Mouse (Mus musculus) gastrocnemius, postnatal 36 days (tissue): ENCODE measurements around the gene Snx10. TPM values are rescaled to one million over a fixed set of nuclear protein-coding genes. Genes with fewer than 3 reads are reported as not detected.

Experiments used
- DNase-seq, 2 experiments: peaks; one replicate each; pipeline ENCODE4 v3.0.0; 2022
- intact Hi-C: fragments of 180-260 bp; cut with DNase I; formaldehyde crosslinking; loops from one replicate; pipeline ENCODE4 v1.15.1; 2025
- microRNA-seq, 2 experiments: library from miRNA; unstranded; fragments of <30 nt; microRNA quantifications; one replicate each; pipeline ENCODE4 v1.2.0; 2021
- total RNA-seq, 2 experiments: library from RNA; stranded (reverse); gene quantifications; 2 replicates each; pipeline ENCODE4 v1.2.3; 2021

Gene Snx10
- total RNA-seq, 2 experiments from 2014 or later: 4.6 to 6.4 TPM

- intact Hi-C loops: no loop called here
- no peak for DNase-seq
These were observed 106.5 kb downstream of the Snx10 start for GRCm38 (mm10) chr6:51630184-51630583.

- intact Hi-C loops: no loop called here
- no peak for DNase-seq
These were observed 109.4 kb downstream of the Snx10 start for GRCm38 (mm10) chr6:51632928-51633662.

- no peak for DNase-seq
- intact Hi-C loops: no loop called here
These were observed 110.1 kb downstream of the Snx10 start for GRCm38 (mm10) chr6:51633663-51634362.

GRCm38 (mm10) chr6:51636019-51636568 lies 112.4 kb downstream of the Snx10 start:
- no peak for DNase-seq
- intact Hi-C loops: no loop called here

Small RNA genes lying within 50 kb of the gene (microRNA-seq; reads per million reads assigned to microRNA genes)
- gene Gm22914: 0 reads per million in 2 experiments

Other genes with a start within 250 kb of the Snx10 start
- gene Nfe2l3, start 91.2 kb upstream of the Snx10 start, total RNA-seq: under 1 TPM in 1 of 2 experiments, not detected in 1; 0.15 TPM
- 100 to 1,000 TPM; 284 to 312 TPM for gene Hnrnpa2b1, start 54.0 kb upstream of the Snx10 start, total RNA-seq
- 10 to 100 TPM; 34.4 to 43.0 TPM for gene Cbx3, start 53.5 kb upstream of the Snx10 start, total RNA-seq